Mouse (Mus musculus): Measurements from ENCODE around the gene L3mbtl3. TPM values are rescaled to one million over a fixed set of nuclear protein-coding genes. Genes with fewer than 3 reads are reported as not detected.

Gene L3mbtl3
- polyA plus RNA-seq, 2 experiments: 0.94 to 2.3 TPM

GRCm38 (mm10) chr10:26371416-26371815 is 4.4 kb downstream of the L3mbtl3 start:
- WGBS (ENCODE audit: insufficient replicate concordance): 60% methylated on average over 7 of the region's 7 CpGs
- no peak for DNase-seq (ENCODE audit: low read depth in 3 of 3, low spot score in 3 of 3)
- Histone ChIP-seq H3K4me1 (replicated peaks; ENCODE audit: control insufficient read depth in 2 of 2, insufficient read depth in 2 of 2, low read length in 1 of 2) (no peaks in the 10 kb centered on the region), H3K36me3 (replicated peaks; ENCODE audit: control insufficient read depth, insufficient read depth, low read depth) (no peaks in the 10 kb centered on the region), H3K4me3 (ENCODE audit: insufficient read depth in 1 of 2, low read depth in 2 of 2, low read length in 2 of 2) (no peak overlapping the region), H3K4me2 (ENCODE audit: low read depth) (no peak overlapping the region), H3K9ac (replicated peaks) (no peak overlapping the region), H3K27me3 (ENCODE audit: control insufficient read depth, insufficient read depth, low read length) (peaks cover 24% of the 10 kb centered on the region), H3K9me3 (ENCODE audit: control insufficient read depth, low read length) (no peaks in the 10 kb centered on the region), H3K27ac (no peak overlapping the region)
- ATAC-seq (ENCODE audit: insufficient read depth): no peak
- TF ChIP-seq CTCF (IDR thresholded peaks at IDR 0.05; ENCODE audit: low read depth) (no peak), EP300 (IDR thresholded peaks at IDR 0.05; ENCODE audit: low read depth) (no peak)

DNA sequence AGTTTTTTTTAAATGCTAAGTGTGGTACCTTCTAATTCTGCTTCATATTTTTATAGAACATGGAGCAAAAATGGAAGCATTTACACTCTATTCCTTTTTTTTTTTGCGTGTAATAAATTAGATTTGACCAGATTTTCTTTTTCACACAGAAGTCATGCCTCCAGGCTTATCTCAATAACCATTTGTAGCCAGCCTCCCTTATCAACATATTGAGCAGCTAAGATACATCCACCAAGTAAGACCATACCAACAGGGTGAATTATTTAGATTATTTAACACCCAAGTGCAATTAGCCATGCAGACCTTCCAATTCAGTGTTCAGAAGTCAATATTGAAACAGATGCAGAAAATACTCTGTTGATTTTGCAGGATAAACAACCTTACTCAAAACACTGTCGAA is 10.8 kb downstream of the L3mbtl3 start:
- no peak for DNase-seq (ENCODE audit: low read depth in 3 of 3, low spot score in 3 of 3)
- no peak overlapping the region for H3K27ac ChIP-seq
- 46% methylated on average over 2 of the region's 2 CpGs for WGBS (ENCODE audit: insufficient replicate concordance)
- H3K4me1 ChIP-seq (replicated peaks; ENCODE audit: control insufficient read depth in 2 of 2, insufficient read depth in 2 of 2, low read length in 1 of 2): no peaks in the 10 kb centered on the region; a peak in 1 of 4 replicates
- no peaks in the 10 kb centered on the region for H3K36me3 ChIP-seq (replicated peaks; ENCODE audit: control insufficient read depth, insufficient read depth, low read depth)
- no peak overlapping the region for H3K9ac ChIP-seq (replicated peaks)
- TF ChIP-seq EP300 (IDR thresholded peaks at IDR 0.05; ENCODE audit: low read depth): 0 out of 2 replicates have a peak, but pooled peaks have one; percentile 26
- no peak for TF ChIP-seq CTCF (IDR thresholded peaks at IDR 0.05; ENCODE audit: low read depth)
- no peaks in the 10 kb centered on the region for H3K9me3 ChIP-seq (ENCODE audit: control insufficient read depth, low read length)
- no peak for ATAC-seq (ENCODE audit: insufficient read depth)
- H3K27me3 ChIP-seq (ENCODE audit: control insufficient read depth, insufficient read depth, low read length): no peaks in the 10 kb centered on the region
- H3K4me3 ChIP-seq (ENCODE audit: insufficient read depth in 1 of 2, low read depth in 2 of 2, low read length in 2 of 2): no peak overlapping the region
- H3K4me2 ChIP-seq (ENCODE audit: low read depth): no peak overlapping the region

GRCm38 (mm10) chr10:26364326-26364856 is 11.4 kb downstream of the L3mbtl3 start:
- H3K4me2 ChIP-seq (ENCODE audit: low read depth): no peak overlapping the region
- WGBS (ENCODE audit: insufficient replicate concordance): 51% methylated on average over 8 of the region's 8 CpGs
- H3K4me1 ChIP-seq (replicated peaks; ENCODE audit: control insufficient read depth in 2 of 2, insufficient read depth in 2 of 2, low read length in 1 of 2): no peaks in the 10 kb centered on the region; a peak in 1 of 4 replicates
- no peaks in the 10 kb centered on the region for H3K9me3 ChIP-seq (ENCODE audit: control insufficient read depth, low read length)
- H3K27ac ChIP-seq: no peak overlapping the region
- ATAC-seq (ENCODE audit: insufficient read depth): no peak
- no peak for TF ChIP-seq CTCF (IDR thresholded peaks at IDR 0.05; ENCODE audit: low read depth)
- TF ChIP-seq EP300 (IDR thresholded peaks at IDR 0.05; ENCODE audit: low read depth): no peak
- no peak overlapping the region for H3K9ac ChIP-seq (replicated peaks)
- no peak overlapping the region for H3K4me3 ChIP-seq (ENCODE audit: insufficient read depth in 1 of 2, low read depth in 2 of 2, low read length in 2 of 2)
- no peak for DNase-seq (ENCODE audit: low read depth in 3 of 3, low spot score in 3 of 3)
- H3K36me3 ChIP-seq (replicated peaks; ENCODE audit: control insufficient read depth, insufficient read depth, low read depth): no peaks in the 10 kb centered on the region
- no peaks in the 10 kb centered on the region for H3K27me3 ChIP-seq (ENCODE audit: control insufficient read depth, insufficient read depth, low read length)

DNA sequence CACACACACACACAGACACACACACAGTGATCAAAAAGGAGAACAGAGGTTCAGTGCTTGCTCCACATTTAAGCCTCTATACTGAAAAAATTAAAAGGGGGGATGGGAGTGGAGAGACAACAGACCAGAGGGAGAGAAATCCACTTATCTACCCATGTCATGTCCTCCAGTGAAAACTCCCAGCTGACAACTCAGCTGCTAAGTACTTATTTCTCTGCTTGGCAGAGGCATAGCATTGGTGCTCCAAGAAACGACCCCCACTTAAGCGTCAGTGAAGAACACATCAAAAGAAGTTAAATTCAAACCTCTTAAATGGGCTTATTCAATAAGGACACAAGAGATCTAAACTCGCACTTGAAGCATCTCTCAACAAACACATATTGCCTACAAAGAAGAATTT is 12.2 kb downstream of the L3mbtl3 start:
- no peak for ATAC-seq (ENCODE audit: insufficient read depth)
- Histone ChIP-seq H3K27me3 (ENCODE audit: control insufficient read depth, insufficient read depth, low read length) (no peaks in the 10 kb centered on the region), H3K9me3 (ENCODE audit: control insufficient read depth, low read length) (no peaks in the 10 kb centered on the region), H3K4me1 (replicated peaks; ENCODE audit: control insufficient read depth in 2 of 2, insufficient read depth in 2 of 2, low read length in 1 of 2) (peaks cover 0 to 2% of the 10 kb centered on the region in 2 experiments; a peak in 1 of 4 replicates), H3K4me2 (ENCODE audit: low read depth) (no peak overlapping the region), H3K4me3 (ENCODE audit: insufficient read depth in 1 of 2, low read depth in 2 of 2, low read length in 2 of 2) (no peak overlapping the region), H3K9ac (replicated peaks) (no peak overlapping the region), H3K27ac (no peak overlapping the region), H3K36me3 (replicated peaks; ENCODE audit: control insufficient read depth, insufficient read depth, low read depth) (no peaks in the 10 kb centered on the region)
- DNase-seq (ENCODE audit: low read depth in 3 of 3, low spot score in 3 of 3): no peak
- WGBS (ENCODE audit: insufficient replicate concordance): 57% methylated on average over 3 of the region's 3 CpGs
- TF ChIP-seq EP300 (IDR thresholded peaks at IDR 0.05; ENCODE audit: low read depth): no peak

DNA sequence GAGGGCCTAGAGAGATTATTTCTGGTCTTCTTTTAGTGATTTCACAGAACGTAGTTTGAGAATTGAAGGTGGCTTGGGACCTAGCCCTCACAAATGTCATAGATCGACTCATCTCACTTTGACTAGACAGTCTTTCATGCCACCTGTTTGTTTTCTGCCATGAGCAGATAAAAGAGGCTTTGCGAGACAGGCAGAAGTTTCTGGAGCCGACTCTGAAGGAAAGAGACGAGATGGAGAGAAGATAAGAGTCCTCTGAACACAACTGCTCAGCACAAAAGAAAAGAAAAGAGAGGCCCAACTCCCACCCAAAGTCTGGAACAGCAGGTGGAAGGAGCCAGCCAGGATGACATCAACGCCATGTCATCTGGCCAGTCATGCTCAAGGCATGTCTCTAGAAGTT is 17.0 kb downstream of the L3mbtl3 start:
- WGBS (ENCODE audit: insufficient replicate concordance): 28% methylated on average over 6 of the region's 6 CpGs

More for the DNA sequence above, 17.0 kb downstream of the L3mbtl3 start:
- Histone ChIP-seq H3K36me3 (replicated peaks; ENCODE audit: control insufficient read depth, insufficient read depth, low read depth) (no peaks in the 10 kb centered on the region), H3K4me1 (replicated peaks; ENCODE audit: control insufficient read depth in 2 of 2, insufficient read depth in 2 of 2, low read length in 1 of 2) (0 out of 4 replicates have a peak, but pooled peaks cover 0 to 2% of the 10 kb centered on the region in 2 experiments), H3K9ac (replicated peaks) (no peak overlapping the region), H3K4me3 (ENCODE audit: insufficient read depth in 1 of 2, low read depth in 2 of 2, low read length in 2 of 2) (no peak overlapping the region), H3K4me2 (ENCODE audit: low read depth) (no peak overlapping the region), H3K9me3 (ENCODE audit: control insufficient read depth, low read length) (no peaks in the 10 kb centered on the region), H3K27ac (no peak overlapping the region), H3K27me3 (ENCODE audit: control insufficient read depth, insufficient read depth, low read length) (no peaks in the 10 kb centered on the region)
- no peak for ATAC-seq (ENCODE audit: insufficient read depth)
- no peak for TF ChIP-seq EP300 (IDR thresholded peaks at IDR 0.05; ENCODE audit: low read depth)
- no peak for TF ChIP-seq CTCF (IDR thresholded peaks at IDR 0.05; ENCODE audit: low read depth)
- DNase-seq (ENCODE audit: low read depth in 3 of 3, low spot score in 3 of 3): no peak
